Comparison of ENCODE assay signal across 8 mouse cellular contexts in the genomic region with DNA sequence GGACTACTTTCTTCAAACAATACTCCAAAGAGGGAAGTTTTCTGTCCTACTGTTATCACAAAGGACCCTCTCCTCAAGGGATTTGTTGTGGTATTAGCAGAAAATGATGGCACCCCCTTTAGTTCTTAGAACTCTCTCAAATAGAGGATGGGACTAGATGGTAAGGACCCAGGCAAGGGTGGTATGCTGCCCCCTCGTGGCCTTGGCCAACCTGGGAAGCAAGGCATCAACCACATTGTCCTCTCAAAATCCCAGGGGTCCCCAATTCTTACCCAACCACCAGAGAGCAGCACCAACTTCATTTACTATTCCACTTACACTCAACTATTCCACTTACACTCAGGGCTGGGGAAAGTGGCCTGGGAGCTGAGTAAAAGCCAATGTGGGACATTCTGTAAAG. TPM values are rescaled to one million over a fixed set of nuclear protein-coding genes. Genes with fewer than 3 reads are reported as not detected.
DNase-seq lines count a peak whose midpoint lies in the region; ATAC-seq lines count a peak whose summit lies in the region.

No protein-coding gene starts in this region.

- H3K27ac ChIP-seq in limb, embryonic 11.5 days (replicated peaks; ENCODE audit: low read depth, low read length), result no peak overlapping the region

- no peak overlapping the region for H3K4me2 ChIP-seq in limb, embryonic 11.5 days (ENCODE audit: low read depth, severe bottlenecking)

- no peak overlapping the region for H3K4me3 ChIP-seq in limb, embryonic 11.5 days (ENCODE audit: low read depth, low read length)

- no peaks in the 10 kb centered on the region for H3K9me3 ChIP-seq in limb, embryonic 11.5 days (ENCODE audit: control insufficient read depth, low read length)

- peak; percentile 29 to 48 for DNase-seq in CD8-positive naive resting alpha-beta T cell, adult 2 months (ENCODE audit: low read depth in 2 of 2, low spot score in 2 of 2)
- peak; percentile 75 for DNase-seq in ZHBTc4 (ENCODE audit: low read depth, low spot score)
- peak; percentile 59 to 88 for DNase-seq in cerebellum, postnatal 4 days (ENCODE audit: low spot score in 2 of 2)
- peak; percentile 83 for DNase-seq in gastrocnemius, postnatal 10 days
- DNase-seq in kidney, adult 8-10 months, result peak; percentile 38 to 75
- peak; percentile 80 for DNase-seq in limb, embryonic 11.5 days (ENCODE audit: low spot score)
- DNase-seq in ovary, postnatal 14 days (ENCODE audit: low spot score), result peak; percentile 69
- DNase-seq in thymus, postnatal 14 days, result peak; percentile 82

- no peak for ATAC-seq in limb, embryonic 11.5 days (ENCODE audit: insufficient number of reproducible peaks, low FRiP score, low TSS enrichment, low read depth)

- WGBS in limb, embryonic 11.5 days, result 4% methylated on average over 1 of the region's 1 CpGs

- H3K9ac ChIP-seq in limb, embryonic 11.5 days (ENCODE audit: low read length), result no peak overlapping the region

- peaks cover 14% of the 10 kb centered on the region for H3K27me3 ChIP-seq in limb, embryonic 11.5 days (ENCODE audit: control insufficient read depth, insufficient read depth, low read length)

- H3K4me1 ChIP-seq in limb, embryonic 11.5 days (ENCODE audit: control insufficient read depth, insufficient read depth, low read length), result no peaks in the 10 kb centered on the region

- H3K36me3 ChIP-seq in limb, embryonic 11.5 days (ENCODE audit: control insufficient read depth, insufficient read depth, low read length), result no peaks in the 10 kb centered on the region; the same call in none of the 2 replicates

RNA-seq across cellular contexts. Expression of a gene that starts 6.9 kb away (rescaled TPM):
- 10 to 100 TPM; 20.2 to 22.3 TPM for total RNA-seq in gastrocnemius, postnatal 10 days (2021)
- polyA plus RNA-seq in limb, embryonic 11.5 days (2014; fragmentation: Nextera tagmentation; extraction: Ambion mirVana), result 5.1 and 6.1 TPM in 2 replicates
